Mouse (Mus musculus): ENCODE results near the gene Impdh1. TPM values are rescaled to one million over a fixed set of nuclear protein-coding genes. Genes with fewer than 3 reads are reported as not detected.

Impdh1 gene
- polyA plus RNA-seq (2015; fragmentation: Illumina TruSeq; extraction: RNeasy Lipid Tissue Mini Kit (QIAGEN cat#74804); ENCODE audit: insufficient read depth, low replicate concordance): 21.3 TPM

DNA sequence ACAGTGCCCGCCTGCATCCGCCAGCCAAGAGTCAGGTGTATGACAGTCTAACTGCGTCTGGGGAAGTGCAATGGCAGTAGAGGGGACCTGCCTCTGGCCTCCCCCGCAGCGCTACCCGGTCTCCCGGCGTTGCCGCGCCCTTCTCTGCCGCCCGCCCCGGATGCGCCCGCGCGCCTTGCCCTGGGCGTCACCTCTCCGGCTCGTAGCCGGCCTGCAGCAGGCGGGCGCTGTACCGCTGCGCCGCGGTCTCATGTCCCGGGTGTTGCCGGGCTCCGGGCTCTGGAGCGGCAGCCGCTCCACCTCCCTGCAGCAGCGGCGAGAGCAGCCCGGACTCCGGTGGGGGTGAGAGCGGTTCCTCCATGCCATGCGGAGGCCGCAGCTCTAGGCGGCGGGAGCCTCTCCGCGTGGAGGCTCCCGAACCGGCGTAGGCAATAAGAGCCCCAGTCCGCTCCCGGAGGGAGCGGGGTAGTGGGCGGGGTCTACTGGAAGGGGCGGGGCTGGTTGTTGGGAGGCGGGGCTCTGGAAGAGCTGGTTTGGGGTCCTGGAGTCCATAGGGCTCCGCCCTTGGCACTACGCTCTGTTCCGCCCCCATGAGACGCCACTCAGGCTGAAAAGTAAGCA lies at the start of gene Impdh1:
Impdh1 (minus strand) TSS at position 484 of the 621 bp plus-strand sequence.

DNA sequence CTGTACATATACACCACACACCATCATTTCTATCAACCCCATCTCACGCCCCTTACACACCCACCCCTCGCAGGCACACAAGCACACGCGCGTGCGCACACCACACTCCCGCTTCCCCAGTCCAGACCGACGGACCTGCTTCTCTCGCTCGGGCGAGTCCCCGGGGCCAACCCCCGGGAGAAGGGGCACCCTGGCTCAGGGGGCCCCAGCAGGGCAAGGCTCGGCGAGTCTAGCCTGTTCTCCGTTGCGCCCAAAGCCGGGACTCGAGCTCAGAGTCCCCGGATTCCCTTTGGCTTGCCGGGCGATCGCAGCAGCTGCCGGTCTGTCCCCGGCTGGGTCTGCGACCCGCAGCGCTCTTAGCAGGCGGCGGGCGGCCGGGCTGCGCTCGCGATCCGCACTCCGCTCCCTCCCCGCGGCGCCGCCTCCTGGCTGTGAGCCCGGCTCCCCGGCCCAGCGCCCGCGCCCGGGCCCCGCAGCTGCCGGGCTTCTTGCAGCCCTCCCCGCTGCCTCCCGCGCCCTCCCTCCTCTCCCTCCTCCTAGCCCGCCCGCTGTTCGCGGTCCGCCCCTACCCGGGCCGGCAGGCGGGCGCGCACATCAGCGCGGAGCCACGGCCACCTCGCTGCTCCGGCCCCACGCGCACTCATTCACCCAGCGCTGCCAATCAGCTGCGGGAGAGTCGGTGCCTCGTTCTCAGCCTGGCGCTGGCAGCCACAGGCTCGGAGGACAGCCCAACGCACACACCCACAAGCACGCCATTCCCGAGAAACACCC lies 37.1 kb downstream of the Impdh1 start, which contains the start of gene Prrt4:
Prrt4 (minus strand) TSS at position 697 of the 771 bp plus-strand sequence.

DNA sequence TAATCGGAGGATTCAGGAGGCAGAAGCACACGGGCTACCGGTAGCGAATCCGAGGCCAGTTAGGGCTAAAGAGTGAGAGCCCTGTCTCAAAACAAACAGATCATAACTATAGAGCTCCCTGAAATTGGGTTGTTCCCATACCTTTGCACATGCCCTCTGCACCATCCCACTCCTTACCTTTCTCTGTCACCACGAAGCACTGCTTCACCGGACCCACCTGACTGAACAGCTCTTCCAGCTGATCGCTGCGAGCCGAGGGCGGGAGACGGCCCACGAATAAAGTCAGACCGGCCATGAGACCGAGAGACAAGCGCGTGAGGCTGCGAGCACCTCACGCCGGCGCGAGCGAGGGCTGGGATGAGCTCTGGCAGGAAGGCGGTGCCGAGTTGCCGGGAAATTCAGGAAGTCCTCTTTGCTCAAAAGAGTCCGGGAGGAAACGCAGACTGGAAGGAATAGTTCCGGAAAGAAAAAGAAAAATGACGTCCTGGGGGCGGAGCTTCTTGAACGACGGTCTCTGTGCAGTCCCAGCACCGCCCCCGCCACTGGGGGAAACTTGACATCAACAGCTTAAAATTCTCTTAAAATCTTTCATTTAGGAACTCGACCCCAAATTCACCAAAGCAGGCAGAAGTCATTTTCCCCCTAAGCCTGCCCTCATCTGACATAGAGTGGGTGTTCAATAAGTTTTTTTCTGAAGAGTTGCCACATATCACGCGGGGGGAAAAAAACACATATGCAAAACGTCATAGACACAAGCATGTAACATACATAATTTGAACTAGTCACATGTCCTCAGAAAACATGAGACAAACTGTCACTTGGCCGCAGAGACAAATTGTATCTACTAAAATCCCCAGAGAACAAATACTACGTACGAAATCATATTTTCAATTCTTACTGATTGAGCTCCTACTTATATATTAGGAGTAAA lies 51.6 kb downstream of the Impdh1 start, which contains the start of gene Rbm28:
Rbm28 (minus strand) TSS at position 693 of the 931 bp plus-strand sequence.

Other genes starting within 250 kb of the Impdh1 start
- 0.62 TPM for gene Lep, start 156.1 kb downstream of the Impdh1 start, polyA plus RNA-seq (2015; fragmentation: Illumina TruSeq; extraction: RNeasy Lipid Tissue Mini Kit (QIAGEN cat#74804); ENCODE audit: insufficient read depth, low replicate concordance)
- gene Rbm28, start 51.4 kb downstream of the Impdh1 start, polyA plus RNA-seq (2015; fragmentation: Illumina TruSeq; extraction: RNeasy Lipid Tissue Mini Kit (QIAGEN cat#74804); ENCODE audit: insufficient read depth, low replicate concordance): 70.3 TPM
- gene Prrt4, start 36.8 kb downstream of the Impdh1 start, polyA plus RNA-seq (2015; fragmentation: Illumina TruSeq; extraction: RNeasy Lipid Tissue Mini Kit (QIAGEN cat#74804); ENCODE audit: insufficient read depth, low replicate concordance): 0.11 TPM
- 9.8 TPM for gene Hilpda, start 56.1 kb upstream of the Impdh1 start, polyA plus RNA-seq (2015; fragmentation: Illumina TruSeq; extraction: RNeasy Lipid Tissue Mini Kit (QIAGEN cat#74804); ENCODE audit: insufficient read depth, low replicate concordance)
- 0.59 TPM for gene Fam71f2, start 63.2 kb upstream of the Impdh1 start, polyA plus RNA-seq (2015; fragmentation: Illumina TruSeq; extraction: RNeasy Lipid Tissue Mini Kit (QIAGEN cat#74804); ENCODE audit: insufficient read depth, low replicate concordance)
- not detected for gene Fam71f1, start 102.8 kb upstream of the Impdh1 start, polyA plus RNA-seq (2015; fragmentation: Illumina TruSeq; extraction: RNeasy Lipid Tissue Mini Kit (QIAGEN cat#74804); ENCODE audit: insufficient read depth, low replicate concordance)
- gene Calu, start 131.7 kb upstream of the Impdh1 start, polyA plus RNA-seq (2015; fragmentation: Illumina TruSeq; extraction: RNeasy Lipid Tissue Mini Kit (QIAGEN cat#74804); ENCODE audit: insufficient read depth, low replicate concordance): 140 TPM
- not detected for gene Opn1sw, start 172.1 kb upstream of the Impdh1 start, polyA plus RNA-seq (2015; fragmentation: Illumina TruSeq; extraction: RNeasy Lipid Tissue Mini Kit (QIAGEN cat#74804); ENCODE audit: insufficient read depth, low replicate concordance)
- gene Ccdc136, start 179.9 kb upstream of the Impdh1 start, polyA plus RNA-seq (2015; fragmentation: Illumina TruSeq; extraction: RNeasy Lipid Tissue Mini Kit (QIAGEN cat#74804); ENCODE audit: insufficient read depth, low replicate concordance): 0.18 TPM
- 0.11 TPM for gene Flnc, start 216.9 kb upstream of the Impdh1 start, polyA plus RNA-seq (2015; fragmentation: Illumina TruSeq; extraction: RNeasy Lipid Tissue Mini Kit (QIAGEN cat#74804); ENCODE audit: insufficient read depth, low replicate concordance)